Mouse (Mus musculus) heart, embryonic 15.5 days (tissue): ENCODE results near the gene Rundc3a. TPM values are rescaled to one million over a fixed set of nuclear protein-coding genes. Genes with fewer than 3 reads are reported as not detected.
A peak's percentile ranks its signal among the peaks of the same experiment; 100 is the strongest.

ENCODE experiments used
- ATAC-seq: fragments of 200-750 bp; cut with Nextera tagmentation; replicated peaks from 2 replicates; pipeline ENCODE4 v1.8.0; 2017; ENCODE audit warnings: low read depth, moderate TSS enrichment; ENCODE audit not compliant: insufficient number of reproducible peaks, insufficient read depth, low FRiP score
- H3K27ac ChIP-seq: fragments of 300-500 bp; sonication (generic); 2 replicates; pipeline ENCODE4 v1.5.1; 2015; ENCODE audit warnings: mild to moderate bottlenecking, inconsistent platforms
- H3K27me3 ChIP-seq: fragments of 300-500 bp; sonication (generic); 2 replicates; pipeline ENCODE4 v1.6.1; 2015; ENCODE audit warnings: inconsistent platforms
- H3K36me3 ChIP-seq: fragments of 300-500 bp; sonication (generic); 2 replicates; pipeline ENCODE4 v1.6.1; 2015; ENCODE audit warnings: mild to moderate bottlenecking, inconsistent platforms
- H3K4me1 ChIP-seq: fragments of 300-500 bp; sonication (generic); replicated peaks from 2 replicates; pipeline ENCODE4 v1.6.1; 2015; ENCODE audit warnings: inconsistent platforms
- H3K4me2 ChIP-seq: fragments of 300-500 bp; sonication (generic); 2 replicates; pipeline ENCODE4 v1.6.1; 2015; ENCODE audit warnings: inconsistent platforms, mild to moderate bottlenecking, moderate library complexity
- H3K4me3 ChIP-seq: fragments of 300-500 bp; sonication (generic); 2 replicates; pipeline ENCODE4 v1.5.1; 2015; ENCODE audit warnings: mild to moderate bottlenecking, inconsistent platforms
- H3K9ac ChIP-seq: fragments of 300-500 bp; sonication (generic); 2 replicates; pipeline ENCODE4 v1.6.1; 2015; ENCODE audit warnings: mild to moderate bottlenecking, inconsistent platforms
- H3K9me3 ChIP-seq: fragments of 300-500 bp; sonication (generic); replicated peaks from 2 replicates; pipeline ENCODE4 v1.6.1; 2016; ENCODE audit warnings: inconsistent platforms
- WGBS: fragments of 180-500 bp; shearing (Covaris S2); methylation state at CpG from one replicate; pipeline ENCODE4 v1.1.7; 2015; ENCODE audit warnings: mixed read lengths; 5-methylcytosine and 5-hydroxymethylcytosine counted together
- polyA plus RNA-seq: library from polyadenylated mRNA; unstranded; fragments of >200 nt; fragmentation: Nextera tagmentation; extraction: Ambion mirVana; gene quantifications from 2 replicates; pipeline ENCODE4 v1.2.1, GENCODE M21; 2015

Gene Rundc3a
- polyA plus RNA-seq, 1 experiment from 2014 or later: 0.64 TPM

GRCm38 (mm10) chr11:102413059-102413458 is 19.9 kb downstream of the Rundc3a start:
- no peaks in the 10 kb centered on the region for H3K27me3 ChIP-seq
- H3K9me3 ChIP-seq: no peaks in the 10 kb centered on the region
- no peak overlapping the region for H3K4me3 ChIP-seq
- no peak overlapping the region for H3K9ac ChIP-seq
- H3K27ac ChIP-seq: no peak overlapping the region
- ATAC-seq: no peak
- H3K36me3 ChIP-seq: no peaks in the 10 kb centered on the region
- H3K4me2 ChIP-seq: no peak overlapping the region
- H3K4me1 ChIP-seq: peaks cover 8% of the 10 kb centered on the region; the same call in 1 of the 2 replicates
- WGBS: 67% methylated on average over 8 of the region's 8 CpGs

DNA sequence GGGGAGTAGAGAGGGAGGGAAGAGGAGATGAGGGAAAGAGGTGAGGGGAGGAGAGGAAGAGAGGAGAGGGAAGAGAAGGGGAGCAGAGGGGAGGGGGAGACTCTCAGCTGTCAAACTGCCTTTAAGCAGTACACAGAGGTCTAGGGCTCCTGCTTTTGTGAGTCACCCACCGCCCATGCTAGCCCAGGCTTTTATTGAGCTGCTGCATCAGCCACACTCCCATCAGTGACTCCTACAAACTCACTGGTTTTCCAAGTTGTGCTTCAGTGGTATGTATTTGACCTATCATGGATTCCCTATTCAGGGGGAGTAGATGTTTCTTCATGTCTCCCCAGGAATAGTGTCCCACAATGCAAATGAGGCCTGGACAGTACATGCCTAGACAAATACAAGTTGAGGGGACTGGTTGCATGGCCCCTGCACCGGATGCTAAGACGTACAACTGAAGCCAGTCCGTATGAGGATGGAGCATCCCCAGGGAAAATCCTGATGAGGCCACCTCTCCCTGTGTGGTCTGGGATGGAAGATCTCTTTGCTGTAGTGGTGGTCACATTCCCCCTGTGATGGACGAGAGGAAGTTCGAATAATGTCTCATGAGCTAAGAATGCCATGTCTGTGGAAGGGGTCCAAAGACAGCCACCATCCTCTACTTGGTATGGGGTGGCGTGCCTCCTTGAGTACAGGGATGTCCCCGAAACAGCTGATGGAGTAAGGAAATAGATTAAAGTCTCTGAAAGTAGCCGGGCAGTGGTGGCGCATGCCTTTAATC is 22.0 kb downstream of the Rundc3a start:
- Histone ChIP-seq H3K4me2 (no peak overlapping the region), H3K36me3 (no peaks in the 10 kb centered on the region), H3K9me3 (no peaks in the 10 kb centered on the region), H3K4me1 (peaks cover 6% of the 10 kb centered on the region; the same call in 1 of the 2 replicates), H3K27me3 (no peaks in the 10 kb centered on the region), H3K27ac (no peak overlapping the region), H3K9ac (no peak overlapping the region), H3K4me3 (no peak overlapping the region)
- no peak for ATAC-seq
- WGBS: 64% methylated on average over 10 of the region's 10 CpGs

DNA sequence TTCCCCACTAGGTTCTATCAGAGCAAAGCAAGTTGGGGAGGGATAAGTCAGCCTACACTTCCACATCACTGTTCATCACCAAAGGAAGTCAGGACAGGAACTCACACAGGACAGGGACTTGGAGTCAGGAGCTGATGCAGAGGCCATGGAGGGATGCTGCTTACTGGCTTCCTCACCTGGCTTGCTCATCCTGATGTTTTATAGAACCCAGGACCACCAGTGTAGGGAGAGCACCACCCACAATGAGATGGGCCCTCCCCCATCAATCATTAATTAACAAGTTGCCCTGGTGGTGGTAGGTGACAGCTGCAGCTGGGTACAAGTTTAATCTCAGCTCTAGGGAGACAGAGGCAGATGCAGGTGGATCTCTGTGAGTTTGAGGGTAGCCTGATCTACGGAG is 24.0 kb downstream of the Rundc3a start:
- no peak overlapping the region for H3K4me2 ChIP-seq
- H3K27me3 ChIP-seq: no peaks in the 10 kb centered on the region
- ATAC-seq: no peak
- H3K9ac ChIP-seq: no peak overlapping the region
- no peaks in the 10 kb centered on the region for H3K36me3 ChIP-seq
- H3K9me3 ChIP-seq: no peaks in the 10 kb centered on the region
- H3K4me3 ChIP-seq: no peak overlapping the region
- no peak overlapping the region for H3K27ac ChIP-seq
- 69% methylated on average over 1 of the region's 1 CpGs for WGBS
- H3K4me1 ChIP-seq: no peaks in the 10 kb centered on the region

DNA sequence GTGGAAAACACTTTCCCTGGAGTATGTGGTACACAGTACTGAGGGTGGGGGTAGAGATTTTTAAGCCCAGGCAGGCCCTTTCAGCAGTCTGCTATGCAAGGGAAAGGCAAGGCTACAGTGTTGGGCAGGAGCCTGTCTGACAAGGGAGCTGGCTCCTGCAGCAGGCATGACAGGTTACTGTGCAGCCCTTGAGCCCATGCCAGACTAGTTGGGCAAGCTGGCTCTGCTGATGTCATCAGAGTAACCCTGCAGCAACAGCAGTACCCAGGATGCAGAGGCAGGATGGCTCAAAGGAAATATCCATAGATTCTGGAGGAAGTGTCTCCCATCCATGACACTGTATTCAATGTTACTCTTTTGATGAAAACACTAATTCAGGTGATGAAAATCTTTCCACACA is 25.7 kb downstream of the Rundc3a start:
- ATAC-seq: no peak
- no peaks in the 10 kb centered on the region for H3K27me3 ChIP-seq
- no peak overlapping the region for H3K9ac ChIP-seq
- H3K4me1 ChIP-seq: no peaks in the 10 kb centered on the region
- H3K4me2 ChIP-seq: no peak overlapping the region
- no peaks in the 10 kb centered on the region for H3K9me3 ChIP-seq
- H3K36me3 ChIP-seq: no peaks in the 10 kb centered on the region
- no peak overlapping the region for H3K27ac ChIP-seq
- no peak overlapping the region for H3K4me3 ChIP-seq

GRCm38 (mm10) chr11:102421559-102421958 is 28.4 kb downstream of the Rundc3a start:
- ATAC-seq: no peak
- WGBS: 65% methylated on average over 8 of the region's 8 CpGs
- Histone ChIP-seq H3K36me3 (no peaks in the 10 kb centered on the region), H3K9me3 (no peaks in the 10 kb centered on the region), H3K27ac (no peak overlapping the region), H3K27me3 (no peaks in the 10 kb centered on the region), H3K4me1 (no peaks in the 10 kb centered on the region), H3K4me2 (no peak overlapping the region), H3K9ac (no peak overlapping the region), H3K4me3 (no peak overlapping the region)

- H3K4me1 ChIP-seq: peaks cover 6% of the 10 kb centered on the region
- no peak overlapping the region for H3K9ac ChIP-seq
- no peaks in the 10 kb centered on the region for H3K27me3 ChIP-seq
- no peak overlapping the region for H3K4me3 ChIP-seq
- no peak overlapping the region for H3K27ac ChIP-seq
- 73% methylated on average over 6 of the region's 6 CpGs for WGBS
- ATAC-seq: no peak
- no peaks in the 10 kb centered on the region for H3K36me3 ChIP-seq
- no peaks in the 10 kb centered on the region for H3K9me3 ChIP-seq
- no peak overlapping the region for H3K4me2 ChIP-seq
These were observed 31.5 kb downstream of the Rundc3a start for GRCm38 (mm10) chr11:102424666-102425065.

- no peaks in the 10 kb centered on the region for H3K9me3 ChIP-seq
- H3K4me3 ChIP-seq: no peak overlapping the region
- no peak for ATAC-seq
- H3K27ac ChIP-seq: no peak overlapping the region
- H3K36me3 ChIP-seq: no peaks in the 10 kb centered on the region
- no peaks in the 10 kb centered on the region for H3K27me3 ChIP-seq
- no peak overlapping the region for H3K4me2 ChIP-seq
- H3K9ac ChIP-seq: no peak overlapping the region
- peaks cover 9% of the 10 kb centered on the region for H3K4me1 ChIP-seq
- WGBS: 72% methylated on average over 8 of the region's 8 CpGs
These were observed 32.5 kb downstream of the Rundc3a start for GRCm38 (mm10) chr11:102425555-102426316.

DNA sequence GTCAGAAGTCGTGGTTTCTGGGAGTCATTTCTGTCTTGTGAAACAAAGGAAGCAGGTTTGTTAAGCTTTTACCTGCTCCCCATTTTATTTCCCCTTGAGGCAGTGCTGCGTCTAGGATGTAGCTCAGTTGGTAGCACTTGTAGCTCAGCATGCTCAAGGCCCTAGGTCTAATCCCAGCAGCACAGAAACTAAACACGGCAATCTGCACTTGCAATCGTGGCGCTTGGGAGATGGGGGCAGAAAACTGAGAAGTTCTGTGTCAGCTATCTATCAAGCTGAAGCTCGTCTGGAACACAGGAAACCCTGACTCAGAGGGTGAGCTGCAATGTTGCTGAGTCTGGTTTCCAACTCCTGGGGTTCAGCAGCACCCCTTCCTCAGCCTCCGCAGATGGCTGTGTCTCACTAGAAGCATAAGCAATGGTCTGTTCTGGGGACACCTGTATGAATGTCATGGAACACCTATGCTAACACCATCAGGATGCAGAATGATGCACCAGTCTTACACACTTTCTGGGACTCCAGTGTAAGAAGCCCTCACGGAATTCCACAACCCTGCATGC is 35.9 kb downstream of the Rundc3a start:
- H3K9ac ChIP-seq: peak overlapping the region; percentile 74
- WGBS: 60% methylated on average over 8 of the region's 8 CpGs
- peak overlapping the region; percentile 89; the same call in 1 of the 2 replicates for H3K4me2 ChIP-seq
- H3K9me3 ChIP-seq: no peaks in the 10 kb centered on the region
- no peak for ATAC-seq
- H3K4me3 ChIP-seq: peak overlapping the region; percentile 86
- no peaks in the 10 kb centered on the region for H3K36me3 ChIP-seq
- peaks cover 35% of the 10 kb centered on the region for H3K4me1 ChIP-seq
- no peaks in the 10 kb centered on the region for H3K27me3 ChIP-seq
- 0 out of 2 replicates have a peak overlapping the region, but pooled peaks have one; percentile 74 for H3K27ac ChIP-seq

DNA sequence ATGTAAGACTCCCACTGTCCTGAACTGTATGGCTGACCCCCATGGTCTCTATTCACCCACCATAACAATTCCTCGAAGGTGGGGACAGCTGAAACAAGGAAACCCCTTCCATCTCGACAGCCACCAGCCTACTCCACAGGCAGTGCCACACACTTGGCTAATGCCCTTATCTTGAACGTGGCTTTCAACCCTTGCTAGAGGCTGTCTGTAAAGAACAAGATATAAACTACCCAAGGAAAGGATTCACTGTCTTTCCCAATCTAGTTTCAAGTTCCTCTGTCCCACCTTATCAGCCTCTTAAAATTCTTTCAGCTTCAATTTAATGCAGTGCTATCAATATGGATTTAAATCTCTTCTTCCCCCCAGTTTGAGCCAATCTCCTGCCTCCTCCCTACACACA is 36.3 kb downstream of the Rundc3a start:
- peaks cover 38% of the 10 kb centered on the region for H3K4me1 ChIP-seq
- peak overlapping the region; percentile 86 for H3K4me3 ChIP-seq
- H3K4me2 ChIP-seq: peak overlapping the region; percentile 89
- peaks cover under 1% of the 10 kb centered on the region; the same call in 1 of the 2 replicates for H3K36me3 ChIP-seq
- no peaks in the 10 kb centered on the region for H3K9me3 ChIP-seq
- 16% methylated on average over 3 of the region's 3 CpGs for WGBS
- no peaks in the 10 kb centered on the region for H3K27me3 ChIP-seq
- H3K9ac ChIP-seq: peak overlapping the region; percentile 74
- peak overlapping the region; percentile 74 for H3K27ac ChIP-seq
- ATAC-seq: no peak

DNA sequence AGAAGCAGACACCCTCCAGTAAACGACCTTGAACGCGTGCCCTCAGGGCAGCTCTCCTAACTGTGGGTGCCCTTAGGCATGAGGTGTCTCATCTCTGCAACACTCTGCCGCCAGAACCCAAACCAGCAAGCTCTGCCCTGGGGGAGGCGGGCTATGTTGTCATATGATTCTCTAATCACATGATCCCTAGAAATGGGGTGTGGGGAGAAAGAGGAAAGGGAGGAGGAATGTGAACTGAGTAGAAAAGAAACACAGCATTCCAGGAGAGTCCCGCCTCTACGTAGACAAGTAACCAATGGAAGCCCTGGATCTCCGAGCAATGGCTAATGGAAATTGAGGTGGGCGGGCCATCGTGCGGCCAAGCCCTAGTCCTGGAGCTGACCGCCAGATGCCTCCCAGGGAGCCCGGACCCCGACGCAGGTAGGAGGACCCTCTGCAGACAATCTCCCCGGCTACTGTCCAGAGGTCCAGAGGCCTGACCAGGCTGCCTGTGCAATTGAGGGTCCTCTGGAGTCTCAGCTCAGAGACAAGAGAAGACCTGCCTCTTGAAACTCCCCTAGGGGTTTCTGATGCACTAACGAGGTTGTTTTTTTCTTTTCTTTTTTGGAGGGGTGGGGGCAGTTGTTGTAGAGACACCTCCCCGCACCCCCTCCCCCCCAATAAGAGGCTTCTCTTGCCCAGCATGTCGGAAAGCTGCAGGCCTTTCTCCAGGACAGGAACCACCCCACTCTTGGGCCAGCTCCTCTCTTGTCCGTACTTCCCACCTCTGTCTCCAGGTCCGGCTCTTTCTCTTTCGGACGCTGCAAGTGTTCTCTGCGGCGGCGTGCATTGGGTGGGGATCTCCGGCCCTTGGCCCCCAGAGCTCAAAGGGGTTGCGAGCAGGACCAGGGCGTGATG is 37.2 kb downstream of the Rundc3a start, which contains the start of gene Grn:
TSS of gene Grn (plus strand) at position 195 of the 897 bp plus-strand sequence.
- Histone ChIP-seq H3K4me2 (peak within 1 kb of the TSS; percentile 89), H3K9ac (peak within 1 kb of the TSS; percentile 76), H3K4me3 (peak within 1 kb of the TSS; percentile 86), H3K9me3 (no peaks in the 10 kb centered on the region), H3K36me3 (peaks cover 9% of the 10 kb centered on the region; the same call in 1 of the 2 replicates), H3K4me1 (peaks cover 38% of the 10 kb centered on the region), H3K27ac (peak within 1 kb of the TSS; percentile 85), H3K27me3 (no peaks in the 10 kb centered on the region)
- ATAC-seq: peak; percentile 93
- under 1% methylated on average over 29 of the region's 29 CpGs for WGBS
